Mouse (Mus musculus) induced T-regulatory cell, adult 2 months (primary cell): ENCODE data around the gene Smc3.
"Not testable (repeated sequence)": the region's sequence is repeated elsewhere in the genome, so short reads cannot be mapped to it uniquely, and the experiment has no call there.

ENCODE experiments used
- DNase-seq: peaks from one replicate; pipeline ENCODE4 v3.0.0-alpha.2; 2012; ENCODE audit warnings: low read depth

Gene Smc3

DNA sequence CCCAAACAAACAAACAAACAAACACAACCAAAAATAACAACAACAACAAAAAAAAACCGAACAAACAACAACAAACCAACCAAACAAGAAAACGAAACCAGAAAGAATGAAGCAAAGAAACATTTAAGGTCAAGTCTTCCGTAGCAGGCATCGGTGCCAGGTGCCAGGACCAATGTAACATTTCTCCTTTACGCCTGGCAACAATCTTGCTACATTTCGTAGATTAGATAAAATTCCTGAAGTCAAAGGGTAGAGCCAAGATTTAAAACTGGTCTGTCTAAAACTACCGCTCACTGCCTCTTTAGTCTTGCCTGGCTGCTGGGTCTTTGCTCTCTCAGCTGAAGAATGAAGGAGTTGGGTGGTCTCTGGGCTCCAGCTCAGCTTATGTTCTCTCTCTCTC, 24.1 kb upstream of the Smc3 start:
- no peak for DNase-seq

DNA sequence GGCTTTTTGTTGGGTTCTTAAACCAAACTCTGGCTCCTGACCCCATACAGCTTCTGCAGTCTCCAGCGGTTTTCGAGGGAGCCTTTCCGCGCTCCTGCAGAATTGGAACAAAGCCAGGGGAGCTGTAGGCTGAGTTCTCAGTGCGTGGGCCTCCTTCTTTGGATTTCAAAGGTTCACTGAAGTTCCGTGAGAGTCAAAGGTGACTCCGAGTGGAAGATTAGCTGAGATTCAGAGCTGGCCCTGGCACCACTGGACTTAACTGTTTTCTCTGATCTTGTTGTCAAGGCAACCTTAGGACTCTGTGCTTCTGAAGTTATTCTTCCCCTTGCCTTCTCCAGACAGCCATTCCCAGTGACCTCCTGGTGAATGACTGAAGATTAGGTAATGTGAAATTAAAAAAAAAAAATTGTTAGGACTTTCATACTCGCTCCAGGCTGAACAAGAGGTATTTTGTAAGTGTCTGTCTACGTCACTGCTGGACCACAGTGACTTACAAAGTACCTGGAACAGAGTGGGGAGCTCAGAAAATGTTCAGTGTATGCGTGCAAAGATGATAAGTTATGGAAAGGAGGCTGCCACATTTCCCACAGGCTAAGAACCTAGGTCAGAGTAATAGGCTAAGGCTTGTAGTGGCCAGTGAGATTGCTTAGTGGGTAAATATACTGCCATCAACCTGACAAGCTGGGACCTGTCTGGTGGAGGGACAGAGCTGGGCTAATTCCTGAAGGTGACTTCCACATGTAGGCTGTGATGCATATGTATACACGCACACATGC, 23.0 kb upstream of the Smc3 start:
- DNase-seq: no peak

DNA sequence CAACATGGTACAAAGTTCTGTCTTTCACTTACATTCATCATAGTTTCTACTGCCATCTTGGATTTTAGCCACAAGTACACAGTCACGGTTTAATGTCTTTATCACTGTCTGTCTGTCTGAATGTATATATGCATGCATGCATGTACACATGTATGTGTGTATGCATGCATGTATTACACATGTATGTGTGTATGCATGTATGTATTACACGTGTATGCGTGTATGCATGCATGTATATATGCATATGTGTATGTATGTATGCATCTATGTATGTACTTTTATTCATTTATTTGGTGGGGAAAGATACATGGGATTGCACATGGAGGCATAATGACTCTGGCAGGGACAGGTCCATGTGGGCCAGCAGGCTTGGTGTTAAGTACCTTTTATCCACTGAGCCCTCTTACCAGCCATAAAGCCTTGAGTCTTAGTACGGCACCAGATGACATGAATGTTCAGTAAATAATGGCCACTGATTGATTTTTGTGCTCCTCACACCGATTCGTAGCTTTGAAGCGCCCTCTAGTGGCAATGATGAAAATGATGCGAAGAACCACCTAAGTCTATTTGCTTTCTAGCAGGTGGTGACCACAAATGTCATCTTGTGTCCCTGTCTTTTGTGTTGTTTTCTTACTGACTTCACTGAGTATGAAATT, 21.5 kb upstream of the Smc3 start:
- peak; percentile 92 for DNase-seq

DNA sequence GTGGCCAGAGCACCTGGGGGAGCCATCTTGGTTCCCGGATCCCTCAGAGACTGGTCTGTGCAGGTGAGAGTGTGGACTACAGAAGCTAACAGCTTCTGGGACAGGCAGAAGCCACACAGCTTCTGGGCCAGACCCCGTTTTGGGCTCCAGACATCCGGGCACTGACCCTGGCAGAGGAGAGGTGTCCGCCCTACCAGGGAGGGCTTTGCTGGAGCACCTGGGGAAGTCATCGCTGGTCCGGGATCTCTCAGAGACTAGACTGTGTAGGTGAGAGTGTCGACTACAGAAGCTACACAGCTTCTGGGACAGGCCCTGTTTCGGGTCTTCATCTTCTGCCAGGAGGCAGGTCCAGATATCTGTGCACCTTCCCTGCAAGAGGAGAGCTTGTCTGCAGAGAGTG, 19.9 kb upstream of the Smc3 start:
- DNase-seq: not testable (repeated sequence)

DNA sequence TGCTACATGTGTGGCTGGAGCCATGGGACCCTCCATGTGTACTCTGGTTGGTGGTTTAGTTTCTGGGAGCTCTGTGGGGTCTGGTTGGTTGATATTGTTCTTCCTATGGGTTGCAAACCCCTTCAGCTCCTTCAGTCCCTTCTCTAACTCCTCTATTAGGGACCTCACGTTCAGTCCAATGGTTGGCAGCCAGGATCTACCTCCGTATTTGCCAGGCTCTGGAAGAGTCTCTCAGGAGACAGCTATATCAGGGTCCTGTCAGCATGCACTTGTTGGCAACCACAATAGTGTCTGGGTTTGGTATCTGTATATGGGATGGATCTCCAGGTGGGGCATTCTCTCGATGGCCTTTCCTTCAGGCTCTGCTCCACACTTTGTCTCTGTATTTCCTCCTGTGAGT, 12.5 kb upstream of the Smc3 start:
- not testable (repeated sequence) for DNase-seq

DNA sequence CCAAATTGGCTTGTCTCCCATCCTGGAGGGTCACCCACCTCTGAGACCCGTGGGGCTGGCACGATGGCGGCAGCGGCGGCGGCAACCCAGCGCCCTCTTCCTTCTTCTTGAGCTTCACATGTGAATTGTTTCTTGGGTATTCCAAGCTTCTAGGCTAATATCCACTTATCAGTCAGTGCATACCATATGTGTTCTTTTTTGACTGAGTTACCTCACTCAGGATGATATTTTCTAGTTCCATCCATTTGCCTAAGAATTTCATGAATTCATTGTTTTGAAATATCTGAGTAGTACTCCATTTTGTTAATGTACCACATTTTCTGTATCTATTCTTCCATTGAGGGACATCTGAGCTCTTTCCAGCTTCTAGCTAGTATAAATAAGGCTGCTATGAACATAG, 11.2 kb upstream of the Smc3 start, which contains the start of gene Nutf2-ps1:
Gene Nutf2-ps1 (minus strand): TSS at position 101 of the 400 bp plus-strand sequence.
- not testable (repeated sequence) for DNase-seq

DNA sequence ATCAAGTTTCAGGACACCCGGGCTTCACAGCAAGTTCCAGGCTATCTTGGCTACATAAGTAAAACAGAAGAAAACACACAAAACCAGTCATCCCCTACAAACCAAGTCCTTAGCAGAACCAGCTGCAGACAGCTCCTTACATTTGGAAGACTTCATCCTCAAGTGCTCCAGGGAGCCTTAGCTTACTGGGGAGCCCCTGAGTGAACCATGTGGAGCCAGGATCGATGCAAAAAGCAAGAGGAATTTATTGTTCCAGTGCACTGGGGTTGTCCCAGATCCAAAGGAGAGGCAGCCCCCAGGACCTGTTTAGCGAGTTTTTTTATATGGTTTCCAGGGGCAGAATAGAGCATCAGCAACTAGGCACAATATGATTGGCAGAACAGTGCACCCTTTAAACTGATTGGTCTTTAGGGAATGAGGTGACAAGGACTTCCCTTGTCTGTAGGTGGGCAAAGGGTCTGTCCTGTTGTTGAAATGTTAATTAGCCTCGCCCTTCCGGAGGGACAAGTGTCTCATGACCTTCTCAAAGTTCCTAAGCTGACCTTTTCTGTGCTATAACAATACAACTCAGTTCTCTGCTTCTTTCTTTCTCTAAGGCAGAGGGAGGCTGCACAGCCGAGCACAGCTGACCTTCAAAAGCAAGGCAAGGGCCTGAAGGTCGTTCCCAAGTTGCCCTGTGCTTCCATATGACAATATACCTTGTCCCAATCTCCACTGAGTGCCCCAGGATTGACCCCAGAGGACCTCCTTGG, 3.3 kb upstream of the Smc3 start:
- no peak for DNase-seq

DNA sequence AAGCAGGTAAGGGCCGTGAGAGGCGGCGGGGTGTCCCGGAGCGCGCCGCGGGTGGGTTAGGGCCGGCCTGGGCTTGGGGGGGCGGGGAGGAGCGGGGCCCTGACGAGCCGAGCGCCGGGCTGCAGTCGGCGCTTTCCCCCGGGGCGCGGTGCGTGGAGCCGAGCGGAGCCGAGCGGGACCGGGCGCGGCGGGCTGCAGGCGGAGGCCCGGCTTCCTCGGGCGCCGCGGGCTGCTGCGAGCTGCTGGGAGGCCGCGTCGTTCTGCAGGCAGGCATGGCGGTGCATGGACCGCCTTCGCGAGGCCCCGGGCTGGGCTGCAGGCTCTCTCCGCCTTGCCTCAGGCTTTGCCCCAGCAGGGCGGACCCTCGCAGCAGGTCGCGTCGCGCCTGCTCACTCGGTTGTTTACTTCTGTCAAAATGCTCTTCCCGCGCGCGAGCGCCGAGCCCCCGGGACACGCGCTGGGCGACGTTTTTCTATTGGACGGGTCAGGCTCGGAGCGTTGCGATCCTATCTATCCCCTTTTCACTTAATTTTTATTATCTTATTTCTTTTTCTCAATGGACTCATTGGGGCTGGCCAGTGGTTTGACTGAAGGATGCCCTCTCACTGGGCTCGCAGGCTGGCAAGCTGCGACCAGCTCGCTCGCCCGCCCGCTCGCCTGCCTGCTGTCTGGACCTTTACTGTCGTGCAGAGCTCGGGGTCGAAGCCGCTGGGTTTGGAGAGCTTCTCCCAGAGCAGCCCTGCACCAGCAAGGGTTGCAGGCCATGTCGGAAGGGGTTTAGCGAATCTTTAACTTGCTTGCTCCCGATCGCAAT, 558 bp downstream of the Smc3 start:
- peak; percentile 70 for DNase-seq

DNA sequence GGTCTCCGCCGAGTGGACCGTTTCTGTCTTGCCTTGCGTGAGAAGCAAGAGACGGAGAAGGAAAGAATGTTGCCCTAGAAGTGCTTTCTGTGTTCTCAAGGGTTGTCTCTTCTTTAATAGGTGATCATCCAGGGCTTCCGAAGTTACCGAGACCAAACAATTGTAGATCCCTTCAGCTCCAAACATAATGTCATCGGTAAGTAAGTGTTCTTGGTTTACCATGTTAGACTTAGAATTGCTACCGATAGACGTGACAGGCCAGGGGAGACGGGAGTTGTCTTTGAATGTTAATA, 1.1 kb downstream of the Smc3 start:
- peak; percentile 54 for DNase-seq

DNA sequence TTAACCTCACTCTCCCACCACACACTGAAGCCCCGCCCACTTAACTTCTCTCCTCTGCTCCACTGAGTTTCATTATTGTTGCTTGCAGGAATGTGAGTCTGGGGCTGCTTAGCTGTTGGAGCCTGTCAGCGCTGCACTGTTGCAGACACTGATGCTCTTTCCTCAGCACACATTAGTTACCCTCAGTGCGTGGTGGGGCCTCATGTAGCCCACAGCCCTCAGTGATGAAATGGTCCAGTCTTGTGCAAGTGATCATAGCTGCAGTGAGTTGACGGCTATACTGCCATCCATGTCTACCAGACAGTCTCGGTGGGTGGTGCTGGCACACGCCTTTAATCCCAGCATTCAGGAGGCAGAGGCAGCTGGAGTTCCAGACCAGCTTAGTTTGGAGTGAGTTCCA, 8.7 kb downstream of the Smc3 start:
- no peak for DNase-seq

DNA sequence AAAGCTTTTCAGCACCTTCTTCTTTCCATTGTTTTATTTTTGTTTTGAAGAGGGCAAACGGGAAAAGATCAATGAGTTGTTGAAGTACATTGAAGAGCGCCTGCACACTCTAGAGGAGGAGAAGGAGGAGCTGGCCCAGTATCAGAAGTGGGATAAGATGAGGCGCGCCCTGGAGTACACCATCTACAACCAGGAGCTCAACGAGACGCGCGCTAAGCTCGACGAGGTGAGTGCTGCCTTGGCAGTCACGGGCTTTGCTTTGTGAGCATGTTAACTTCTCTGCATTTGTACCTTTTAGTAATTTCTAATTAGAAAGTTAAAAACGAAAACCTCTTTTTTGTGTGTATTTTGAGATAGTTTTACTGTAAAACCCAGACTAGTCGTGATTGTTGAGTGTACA, 21.5 kb downstream of the Smc3 start:
- no peak for DNase-seq

DNA sequence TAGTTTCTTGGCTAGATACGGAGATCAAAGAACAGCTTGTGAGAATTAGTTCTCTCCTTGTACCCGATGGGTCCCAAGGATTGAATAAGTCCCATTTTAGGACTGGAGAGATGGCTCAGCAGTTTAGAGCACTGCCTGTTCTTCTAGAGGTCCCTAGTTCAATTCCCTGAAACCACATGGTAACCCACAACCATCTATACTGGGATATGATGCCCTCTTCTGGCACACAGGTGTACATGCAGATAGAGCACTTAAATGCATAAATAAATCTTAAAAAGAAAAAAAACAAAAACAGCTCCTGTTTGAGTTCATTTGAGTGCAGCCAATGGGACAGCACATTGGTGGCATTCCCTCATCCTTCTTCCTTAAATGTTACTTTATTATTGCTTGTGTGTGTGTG, 37.8 kb downstream of the Smc3 start:
- peak; percentile 57 for DNase-seq

DNA sequence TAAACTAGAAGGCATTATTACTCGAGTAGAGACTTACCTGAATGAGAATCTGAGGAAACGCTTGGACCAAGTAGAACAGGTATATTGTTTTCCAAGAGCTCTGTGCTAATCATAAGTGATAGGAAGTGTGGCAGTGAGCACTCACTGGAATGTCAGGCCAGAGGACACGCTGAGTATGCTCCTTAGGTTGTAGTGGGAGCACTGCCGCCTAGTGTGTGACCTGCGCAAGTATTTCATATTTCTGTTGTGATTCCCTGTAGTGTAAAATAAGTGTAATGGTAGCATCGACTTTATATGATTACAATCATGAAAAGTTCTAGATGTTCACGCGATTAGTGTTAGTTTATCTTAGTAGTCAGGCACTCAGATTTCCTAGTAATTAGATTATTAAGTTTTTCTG, 38.5 kb downstream of the Smc3 start:
- DNase-seq: no peak

DNA sequence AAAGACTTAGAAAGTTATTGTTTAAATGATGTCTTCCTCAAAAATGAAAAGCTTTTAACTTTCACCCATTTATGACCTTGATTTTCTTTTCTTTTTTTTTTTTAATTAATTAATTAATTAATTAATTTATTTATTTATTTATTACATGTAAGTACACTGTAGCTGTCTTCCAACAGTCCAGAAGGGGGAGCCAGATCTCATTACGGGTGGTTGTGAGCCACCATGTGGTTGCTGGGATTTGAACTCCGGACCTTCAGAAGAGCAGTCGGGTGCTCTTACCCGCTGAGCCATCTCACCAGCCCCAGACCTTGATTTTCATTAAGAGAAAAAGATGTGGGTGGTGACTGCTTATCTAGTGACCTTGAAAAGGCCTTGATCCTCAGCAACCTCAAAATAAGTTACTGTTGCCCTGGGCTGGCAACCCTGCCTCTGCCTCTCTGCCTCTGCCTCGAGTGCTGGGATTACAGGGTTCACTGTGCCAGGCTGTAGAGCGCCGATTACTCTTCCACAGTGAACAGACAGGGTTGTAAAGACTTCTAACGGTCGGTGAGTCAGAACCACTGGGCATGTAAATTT, 43.9 kb downstream of the Smc3 start:
- DNase-seq: peak; percentile 44

DNA sequence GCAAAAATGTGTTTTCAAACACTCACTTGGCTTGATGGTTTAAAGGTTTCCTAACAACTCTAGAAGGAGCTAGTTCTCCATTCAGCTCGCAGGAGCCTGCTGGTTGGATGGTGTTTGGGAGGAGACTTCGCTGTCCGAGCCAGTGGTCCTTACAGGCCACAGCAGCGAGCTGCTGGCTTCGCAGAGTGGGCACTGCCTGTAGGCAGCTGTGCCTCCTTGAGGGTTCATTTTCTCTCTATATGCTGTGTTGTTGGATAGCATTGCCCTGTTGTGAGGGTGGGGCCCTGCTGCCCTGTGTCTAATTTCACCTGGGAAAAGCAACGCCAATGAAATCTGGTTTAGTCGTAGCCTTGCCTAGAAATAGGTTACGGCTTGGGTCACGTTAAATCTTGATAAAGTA, 47.1 kb downstream of the Smc3 start:
- DNase-seq: no peak

DNA sequence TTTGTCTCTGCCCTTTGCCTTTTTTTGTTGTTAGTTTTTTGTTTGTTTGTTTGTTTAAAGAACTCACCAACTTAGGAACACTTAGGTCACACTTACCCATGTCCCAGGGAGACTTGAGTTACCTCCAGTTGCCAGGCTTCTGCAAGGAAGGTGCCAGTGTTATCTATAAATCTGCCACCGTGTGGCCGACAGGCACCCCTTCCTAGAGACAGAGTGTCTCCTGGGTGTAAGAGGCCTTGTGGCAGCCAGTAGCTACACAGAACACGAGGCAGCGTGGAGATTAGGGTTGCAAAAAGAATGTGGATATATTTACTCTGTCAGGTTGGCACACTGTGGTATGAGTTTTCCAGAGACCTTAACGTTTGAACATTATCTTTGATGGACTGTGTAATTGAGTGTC, 47.9 kb downstream of the Smc3 start:
- no peak for DNase-seq

DNA sequence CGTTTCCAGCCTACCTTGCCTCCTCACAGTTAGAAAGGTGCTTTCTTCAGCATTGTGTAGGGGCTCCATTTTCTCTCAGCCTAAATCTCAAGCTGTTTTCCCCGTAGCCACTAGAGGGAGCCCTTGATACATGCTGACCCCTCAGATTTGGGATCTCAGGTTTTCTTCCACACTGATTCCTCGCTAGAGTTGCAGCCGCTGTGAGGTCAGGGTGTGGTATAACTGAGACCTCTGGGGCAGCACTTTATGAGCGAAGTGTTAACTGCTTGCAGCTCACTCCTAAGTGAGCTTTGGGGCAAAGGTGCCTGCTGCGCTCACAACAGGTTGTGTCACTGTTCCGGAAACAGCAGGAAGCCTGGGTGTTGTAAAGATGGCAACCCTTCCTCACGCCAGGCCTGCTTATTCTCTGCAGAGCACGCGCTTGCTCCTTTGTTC, 48.6 kb downstream of the Smc3 start:
- peak; percentile 78 for DNase-seq

DNA sequence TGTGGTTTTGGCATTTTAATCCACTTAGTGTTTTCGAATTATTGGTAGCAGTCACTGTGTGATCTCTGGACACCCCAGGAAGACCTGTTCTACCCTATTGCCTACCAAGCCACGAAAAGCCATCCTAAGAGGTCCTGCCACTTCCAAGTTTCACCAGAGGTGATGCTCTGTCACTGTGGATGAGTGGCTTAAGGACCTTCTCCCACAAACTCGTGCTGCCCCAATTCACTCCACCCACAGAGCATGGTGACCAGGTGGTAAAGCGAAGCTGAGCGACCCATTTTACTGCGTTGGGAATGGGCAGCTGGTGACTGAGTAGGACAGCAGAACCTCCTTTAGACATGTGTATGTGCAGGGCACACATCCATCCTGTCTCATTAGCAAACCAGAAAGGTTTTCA, 49.2 kb downstream of the Smc3 start:
- no peak for DNase-seq

DNA sequence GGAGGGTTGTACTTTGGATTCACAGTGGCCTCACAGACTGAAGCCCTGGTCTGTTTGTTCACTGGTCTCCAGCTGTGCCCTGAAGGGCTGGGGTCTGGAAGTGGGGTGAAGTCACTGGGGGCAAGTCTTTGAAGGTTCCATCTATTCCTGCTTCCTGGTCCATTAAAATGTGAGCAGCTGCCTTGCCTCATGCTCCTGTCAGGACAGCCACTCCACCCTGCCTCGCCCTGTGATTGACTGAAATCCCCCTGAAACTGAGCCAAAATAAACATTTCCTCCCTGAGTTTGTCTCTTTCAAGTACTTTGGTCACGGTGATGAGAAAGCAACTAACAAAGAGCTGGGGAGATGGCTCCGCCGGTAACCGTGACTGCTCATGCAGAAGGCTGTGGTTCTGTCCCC, 49.6 kb downstream of the Smc3 start:
- DNase-seq: no peak

DNA sequence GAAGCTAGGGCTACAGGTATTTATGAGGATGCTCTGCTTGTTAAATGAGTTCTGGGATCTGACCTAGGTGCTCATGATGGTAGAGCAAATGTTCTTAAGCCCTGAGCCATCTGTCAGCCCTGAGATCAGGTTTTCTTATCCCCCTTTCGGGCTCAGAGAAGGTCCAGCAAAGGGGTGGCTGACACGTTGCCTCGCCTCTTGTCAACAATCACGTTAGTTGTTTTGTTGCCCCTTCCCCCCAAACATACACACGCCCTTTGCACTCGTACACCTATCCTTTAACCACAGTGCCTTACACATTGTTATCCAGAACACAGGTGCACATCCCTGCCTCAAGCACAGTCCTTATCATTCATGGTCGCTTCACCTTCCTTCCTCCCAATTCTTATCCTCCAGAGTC, 50.7 kb downstream of the Smc3 start:
- no peak for DNase-seq

DNA sequence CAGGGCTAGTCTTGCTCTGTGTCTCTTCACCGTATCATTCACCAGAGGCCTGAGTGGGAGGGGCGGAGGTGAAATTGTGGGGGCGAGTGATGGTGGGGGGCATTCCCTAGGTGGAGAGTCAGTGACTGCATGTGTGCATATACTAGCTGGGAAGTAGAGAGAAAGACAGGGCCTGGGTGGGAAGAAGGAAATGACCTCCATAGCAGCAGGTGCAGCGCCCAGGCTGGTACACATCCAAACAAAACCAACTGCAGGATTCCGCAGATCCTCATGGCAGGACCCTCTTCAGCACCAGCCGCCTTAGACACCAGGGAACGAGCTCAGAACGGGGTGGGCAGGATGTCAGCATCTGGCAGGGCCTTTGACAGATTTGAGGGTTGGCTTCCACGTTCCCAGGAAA, 52.1 kb downstream of the Smc3 start:
- DNase-seq: no peak
